ENCODE assay signal across 8 mouse cellular contexts in the genomic region with DNA sequence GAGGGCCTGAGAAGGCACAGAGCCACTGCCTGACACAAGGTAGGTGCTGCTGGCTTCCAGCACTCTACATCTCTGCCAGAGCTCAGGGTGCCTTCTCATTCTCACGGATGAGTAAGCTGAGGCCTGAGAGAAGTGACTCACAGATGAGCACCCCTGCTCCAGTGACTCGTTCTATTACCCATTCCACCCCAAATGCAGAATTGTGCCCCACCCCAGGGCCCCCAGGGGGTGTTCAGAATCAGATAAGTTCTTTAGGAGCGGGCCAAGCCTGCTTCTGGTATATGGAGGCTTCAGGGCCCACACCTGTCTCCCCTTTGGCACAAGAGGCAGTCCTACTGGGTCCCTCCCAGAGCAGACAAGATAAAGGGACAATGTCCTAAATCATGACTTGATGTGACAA. TPM values are rescaled to one million over a fixed set of nuclear protein-coding genes. Genes with fewer than 3 reads are reported as not detected.
DNase-seq lines count a peak whose midpoint lies in the region; ATAC-seq and TF ChIP-seq lines count a peak whose summit lies in the region.

No protein-coding gene starts in this region.

- H3K27me3 ChIP-seq in intestine, embryonic 16.5 days (replicated peaks; ENCODE audit: control insufficient read depth, insufficient read depth, low read length), result no peaks in the 10 kb centered on the region
- H3K27me3 ChIP-seq in neural tube, embryonic 15.5 days (replicated peaks), result no peaks in the 10 kb centered on the region

- peak overlapping the region; percentile 86 for H3K4me2 ChIP-seq in intestine, embryonic 16.5 days (ENCODE audit: low read depth, low read length)
- peak overlapping the region; percentile 70 for H3K4me2 ChIP-seq in neural tube, embryonic 15.5 days

- peak overlapping the region; percentile 85 for H3K9ac ChIP-seq in intestine, embryonic 16.5 days (ENCODE audit: low read depth, low read length)
- H3K9ac ChIP-seq in neural tube, embryonic 15.5 days (replicated peaks), result peak overlapping the region; percentile 73; the same call in 1 of the 2 replicates

- ATAC-seq in intestine, embryonic 16.5 days, result no peak
- ATAC-seq in neural tube, embryonic 15.5 days (ENCODE audit: low FRiP score), result no peak

- intact Hi-C loops in gastrocnemius, adult 2 months (cut with DNase I), result no loop called here
- intact Hi-C loops in left cerebral cortex, postnatal 10 days (cut with DNase I), result loop anchor here (5.0 kb wide), 1 partner anchor 60 kb away; no protein-coding TSS in a partner anchor

- 0 out of 2 replicates have a peak, but pooled peaks cover 9% of the 10 kb centered on the region for H3K36me3 ChIP-seq in intestine, embryonic 16.5 days (ENCODE audit: control insufficient read depth, insufficient read depth, low read length)
- 0 out of 2 replicates have a peak, but pooled peaks cover 3% of the 10 kb centered on the region for H3K36me3 ChIP-seq in neural tube, embryonic 15.5 days

- H3K9me3 ChIP-seq in intestine, embryonic 16.5 days (ENCODE audit: control insufficient read depth, low read length), result no peaks in the 10 kb centered on the region
- no peaks in the 10 kb centered on the region for H3K9me3 ChIP-seq in neural tube, embryonic 15.5 days (replicated peaks)

- no peak for TF ChIP-seq POLR2A in cortical plate, adult 2 months (IDR thresholded peaks at IDR 0.05; ENCODE audit: extremely low read depth, insufficient read depth, low read length)

- 41% methylated on average over 3 of the region's 3 CpGs for WGBS in intestine, embryonic 16.5 days
- WGBS in neural tube, embryonic 15.5 days, result 15% methylated on average over 3 of the region's 3 CpGs

- peak; percentile 31 for DNase-seq in gastrocnemius, adult 2 months
- no peak for DNase-seq in gastrocnemius, postnatal 10 days
- DNase-seq in 3T3-L1 (ENCODE audit: low read depth, low spot score), result peak; percentile 84
- DNase-seq in natural killer cell, adult 2 months (ENCODE audit: low spot score in 2 of 2), result no peak
- no peak for DNase-seq in left cerebral cortex, postnatal 10 days (ENCODE audit: extremely low spot score in 1 of 2, low spot score in 2 of 2)

- peaks cover 13% of the 10 kb centered on the region; the same call in 1 of the 2 replicates for H3K4me1 ChIP-seq in cortical plate, adult 2 months (ENCODE audit: control insufficient read depth, insufficient read depth, low read length)
- H3K4me1 ChIP-seq in intestine, embryonic 16.5 days (ENCODE audit: control insufficient read depth, insufficient read depth, low read length), result peaks cover 84% of the 10 kb centered on the region
- peaks cover 83% of the 10 kb centered on the region for H3K4me1 ChIP-seq in neural tube, embryonic 15.5 days

- peak overlapping the region; percentile 95 for H3K4me3 ChIP-seq in gastrocnemius, adult 2 months
- H3K4me3 ChIP-seq in cortical plate, adult 2 months (ENCODE audit: insufficient read depth, low read length), result peak overlapping the region; percentile 86; the same call in 1 of the 2 replicates
- peak overlapping the region; percentile 84 for H3K4me3 ChIP-seq in intestine, embryonic 16.5 days (ENCODE audit: low read length)
- peak overlapping the region; percentile 77 for H3K4me3 ChIP-seq in neural tube, embryonic 15.5 days (replicated peaks)

- no peak for TF ChIP-seq CTCF in gastrocnemius, adult 2 months (IDR thresholded peaks at IDR 0.05)
- TF ChIP-seq CTCF in cortical plate, adult 2 months (IDR thresholded peaks at IDR 0.05; ENCODE audit: extremely low read depth, insufficient read depth, low read length), result no peak

- peak overlapping the region; percentile 97 for H3K27ac ChIP-seq in gastrocnemius, adult 2 months
- no peak overlapping the region for H3K27ac ChIP-seq in cortical plate, adult 2 months (ENCODE audit: insufficient read depth, low read length)
- H3K27ac ChIP-seq in intestine, embryonic 16.5 days (ENCODE audit: low read length), result peak overlapping the region; percentile 93
- H3K27ac ChIP-seq in neural tube, embryonic 15.5 days (replicated peaks), result peak overlapping the region; percentile 98

RNA-seq across cellular contexts. Expression of a gene that starts 16.2 kb away (rescaled TPM):
- total RNA-seq in gastrocnemius, adult 2 months (2021), result 10 to 100 TPM; 16.4 to 18.0 TPM
- 10 to 100 TPM; 41.5 to 47.0 TPM for total RNA-seq in gastrocnemius, postnatal 10 days (2021)
- polyA plus RNA-seq in cortical plate, adult 2 months (2012; rRNA removed), result 16.6 TPM in 2 replicates
- polyA plus RNA-seq in intestine, embryonic 16.5 days (2015; fragmentation: Nextera tagmentation; extraction: Ambion mirVana), result 40.1 and 43.5 TPM in 2 replicates
- polyA plus RNA-seq in neural tube, embryonic 15.5 days (2015; fragmentation: Nextera tagmentation; extraction: Ambion mirVana), result 57.9 and 58.9 TPM in 2 replicates
- 100 to 1,000 TPM; 105 to 114 TPM for total RNA-seq in left cerebral cortex, postnatal 10 days (2021)

Comparison
In these comparisons a context has a peak if more than half of its experiments do, and no peak if none do; other contexts are left out.
1. DNase-seq: peak in gastrocnemius, adult 2 months (single experiment) and 3T3-L1 (single experiment); none in gastrocnemius, postnatal 10 days (single experiment), natural killer cell, adult 2 months (0 of 2) and left cerebral cortex, postnatal 10 days (0 of 2).
2. Peak in every context shown above with its lines, with median percentiles within 50 percentile points of each other: H3K4me3 ChIP-seq.